Mouse (Mus musculus) ovary, adult 10 weeks (tissue): ENCODE results near the gene Acss1. TPM values are rescaled to one million over a fixed set of nuclear protein-coding genes. Genes with fewer than 3 reads are reported as not detected.

Experiments
- polyA plus RNA-seq: library from polyadenylated mRNA; stranded (reverse); fragments of 350-450 nt; fragmentation: Illumina TruSeq; extraction: RNeasy Lipid Tissue Mini Kit (QIAGEN cat#74804); gene quantifications from one replicate; pipeline ENCODE4 v1.2.3, GENCODE M21; 2014

The Acss1 gene
- 10.3 TPM for polyA plus RNA-seq

GRCm38 (mm10) chr2:150667820-150668766 lies at the start of gene Acss1:
Acss1 (minus strand) TSS chr2:150668500.

GRCm38 (mm10) chr2:150689223-150689800 lies 21.0 kb upstream of the Acss1 start, which contains the start of gene Vsx1:
Vsx1 (minus strand) TSS chr2:150689360.

DNA sequence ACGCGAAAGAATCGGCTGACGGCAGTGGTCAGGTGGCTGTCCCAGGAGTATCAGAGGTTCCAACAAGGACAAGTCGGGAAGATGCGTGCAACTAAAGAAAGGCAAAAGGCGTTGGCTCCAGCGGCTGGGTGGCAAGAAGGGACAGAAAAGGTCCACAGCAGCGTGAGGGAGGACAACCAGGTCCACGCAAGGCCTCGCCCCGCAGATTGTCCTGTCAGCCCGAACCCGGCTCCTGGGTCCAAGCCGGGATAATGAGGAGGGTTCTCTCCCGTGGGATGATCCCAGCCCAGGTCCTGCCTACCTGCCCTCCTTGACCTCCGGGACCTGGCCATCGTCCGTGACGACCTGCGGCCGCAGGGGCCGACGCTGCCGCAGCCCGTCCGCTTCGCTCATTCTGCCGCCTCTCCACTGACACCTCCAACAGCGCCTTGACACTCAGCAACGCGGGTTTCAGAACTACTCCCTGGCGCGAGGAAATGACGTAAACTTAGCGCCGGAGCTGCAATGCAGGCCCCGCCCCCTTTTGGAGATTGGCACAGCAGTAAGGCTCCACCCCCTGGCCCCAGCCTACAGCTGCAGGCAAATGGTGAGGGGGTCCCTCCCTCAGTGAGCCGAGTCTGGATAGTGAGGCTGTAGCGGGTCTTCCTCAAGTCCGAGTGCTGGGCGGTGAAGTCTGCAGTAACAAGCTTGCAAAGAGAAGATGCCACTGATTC lies 60.1 kb downstream of the Acss1 start, which contains the start of gene Apmap:
TSS of gene Apmap (minus strand) at position 481 of the 713 bp plus-strand sequence.

DNA sequence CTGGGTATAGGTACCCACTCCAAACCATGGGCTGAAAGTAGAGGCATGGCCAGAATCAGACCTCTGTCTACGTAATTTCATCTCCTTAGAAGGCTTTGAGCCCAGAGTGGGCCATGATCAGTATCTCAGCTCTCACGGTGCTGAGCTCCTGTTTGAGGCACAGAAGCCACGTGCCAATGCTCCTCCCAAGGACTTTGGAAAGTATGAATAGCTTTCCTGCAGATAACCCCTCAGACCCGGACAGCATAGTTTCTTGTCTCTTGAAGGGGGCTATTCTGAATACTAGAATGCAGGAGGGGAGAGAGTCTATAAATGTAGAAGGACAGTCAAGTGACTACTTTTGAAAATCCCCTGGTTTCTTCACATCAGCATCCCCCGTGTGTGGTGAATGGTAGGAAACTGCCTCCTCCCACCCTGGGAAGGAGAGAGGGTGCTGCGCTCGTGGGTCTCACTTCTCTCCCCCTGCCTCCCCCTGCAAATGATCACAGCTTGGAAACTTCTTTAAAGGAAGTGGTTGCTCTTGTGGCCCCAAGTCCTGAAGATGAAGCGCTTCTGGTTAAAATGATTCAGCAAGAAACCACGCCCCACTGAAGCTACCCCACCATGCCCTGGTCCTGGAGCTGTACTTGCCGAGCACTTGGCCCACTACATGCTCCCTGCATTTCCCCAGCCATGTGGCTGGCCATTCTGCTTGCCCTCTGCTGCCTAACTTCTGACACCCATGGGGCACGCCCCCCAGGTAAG lies 98.3 kb downstream of the Acss1 start, which contains the start of gene Cst7:
TSS of gene Cst7 (plus strand) at position 569 of the 744 bp plus-strand sequence.

Other genes with a start within 250 kb of the Acss1 start
- 44.0 TPM for gene Zfp442, start 217.0 kb downstream of the Acss1 start, polyA plus RNA-seq
- 10.7 TPM for gene Zfp345, start 183.4 kb downstream of the Acss1 start, polyA plus RNA-seq
- not detected for gene Cst7, start 98.1 kb downstream of the Acss1 start, polyA plus RNA-seq
- gene Apmap, start 59.9 kb downstream of the Acss1 start, polyA plus RNA-seq, result 46.2 TPM
- not detected for gene Vsx1, start 20.9 kb upstream of the Acss1 start, polyA plus RNA-seq
- gene Entpd6, start 80.5 kb upstream of the Acss1 start, polyA plus RNA-seq, result 1.8 TPM
- 23.2 TPM for gene Pygb, start 118.2 kb upstream of the Acss1 start, polyA plus RNA-seq
- gene Abhd12, start 236.2 kb upstream of the Acss1 start, polyA plus RNA-seq, result 136 TPM
- gene Gins1, start 236.9 kb upstream of the Acss1 start, polyA plus RNA-seq, result 20.1 TPM